Comparison of ENCODE assay signal across 24 mouse cellular contexts in genomic region chr5:74301443-74301842, GRCm38 (mm10).
A peak's percentile ranks its signal among the peaks of the same experiment; 100 is the strongest.
DNase-seq lines count a peak whose midpoint lies in the region; ATAC-seq lines count a peak whose summit lies in the region.
"Had no signal": no experiment of that assay in that cellular context is flagged by ENCODE, and none has a peak within 500 bp of the region (broad histone marks: within the 10 kb centered on the region; RNA-seq: fewer than 3 reads in every experiment).

No protein-coding gene starts in this region.

- peak overlapping the region; percentile 91 for H3K27ac ChIP-seq in heart, embryonic 11.5 days (ENCODE audit: low read depth, low read length)
- H3K27ac ChIP-seq in kidney, embryonic 14.5 days (ENCODE audit: low read depth, low read length): peak overlapping the region; percentile 7; the same call in 1 of the 2 replicates
- no peak overlapping the region for H3K27ac ChIP-seq in limb, embryonic 13.5 days
- no peak overlapping the region for H3K27ac ChIP-seq in midbrain, embryonic 13.5 days
- H3K27ac ChIP-seq: embryonic facial prominence, embryonic 15.5 days; left cerebral cortex, adult 2 months; liver, embryonic 12.5 days; macrophage had no signal

- H3K9me3 ChIP-seq in heart, embryonic 11.5 days (replicated peaks; ENCODE audit: control insufficient read depth, low read length): no peaks in the 10 kb centered on the region
- no peaks in the 10 kb centered on the region for H3K9me3 ChIP-seq in kidney, embryonic 14.5 days (ENCODE audit: control insufficient read depth, low read length)
- H3K9me3 ChIP-seq in limb, embryonic 13.5 days: no peaks in the 10 kb centered on the region
- H3K9me3 ChIP-seq in midbrain, embryonic 13.5 days: no peaks in the 10 kb centered on the region
- H3K9me3 ChIP-seq: embryonic facial prominence, embryonic 15.5 days; G1E; liver, embryonic 12.5 days had no signal

- no peak for DNase-seq in heart, postnatal 36 days
- no peak for DNase-seq in kidney, postnatal 25 days
- peak; percentile 43 for DNase-seq in lung, postnatal 25 days (ENCODE audit: low spot score)
- DNase-seq: adrenal gland, postnatal 25 days; cerebellum, adult 11-12 months; cerebellum, postnatal 14 days; gastrocnemius, postnatal 25 days; kidney, postnatal 10 days; left cerebral cortex, postnatal 4 days; right cerebral cortex, adult 18-20 months; thymus, postnatal 36 days had no signal

- ATAC-seq in heart, embryonic 11.5 days (replicated peaks; ENCODE audit: insufficient number of reproducible peaks, low FRiP score, low TSS enrichment): no peak
- ATAC-seq in kidney, embryonic 14.5 days (ENCODE audit: low FRiP score, low TSS enrichment): no peak
- ATAC-seq in limb, embryonic 13.5 days (ENCODE audit: low FRiP score, low read depth): no peak
- no peak for ATAC-seq in midbrain, embryonic 13.5 days
- ATAC-seq: forebrain, embryonic 16.5 days; hindbrain, embryonic 16.5 days; intestine, postnatal 0 days; liver, embryonic 12.5 days had no signal

- H3K27me3 ChIP-seq in heart, embryonic 11.5 days (ENCODE audit: control insufficient read depth, insufficient read depth, low read length): no peaks in the 10 kb centered on the region
- H3K27me3 ChIP-seq in kidney, embryonic 14.5 days (ENCODE audit: control insufficient read depth, insufficient read depth, low read length): no peaks in the 10 kb centered on the region
- H3K27me3 ChIP-seq in limb, embryonic 13.5 days: 0 out of 2 replicates have a peak, but pooled peaks cover 2% of the 10 kb centered on the region
- H3K27me3 ChIP-seq in midbrain, embryonic 13.5 days: no peaks in the 10 kb centered on the region
- H3K27me3 ChIP-seq: embryonic facial prominence, embryonic 15.5 days; liver, embryonic 12.5 days had no signal

- no peak overlapping the region for H3K9ac ChIP-seq in heart, embryonic 11.5 days (ENCODE audit: low read depth, low read length)
- H3K9ac ChIP-seq in kidney, embryonic 14.5 days (ENCODE audit: low read depth, low read length): no peak overlapping the region
- H3K9ac ChIP-seq in limb, embryonic 13.5 days: peak overlapping the region; percentile 19; the same call in 1 of the 2 replicates
- H3K9ac ChIP-seq in midbrain, embryonic 13.5 days (replicated peaks): no peak overlapping the region
- H3K9ac ChIP-seq: embryonic facial prominence, embryonic 15.5 days; liver, embryonic 12.5 days had no signal

- no peaks in the 10 kb centered on the region for H3K36me3 ChIP-seq in heart, embryonic 11.5 days (ENCODE audit: control insufficient read depth, insufficient read depth, low read length)
- no peaks in the 10 kb centered on the region for H3K36me3 ChIP-seq in kidney, embryonic 14.5 days (ENCODE audit: control insufficient read depth, insufficient read depth, low read length)
- no peaks in the 10 kb centered on the region for H3K36me3 ChIP-seq in limb, embryonic 13.5 days
- H3K36me3 ChIP-seq in midbrain, embryonic 13.5 days: no peaks in the 10 kb centered on the region
- H3K36me3 ChIP-seq: embryonic facial prominence, embryonic 15.5 days; G1E; liver, embryonic 12.5 days had no signal

- intact Hi-C loops in heart, postnatal 36 days (cut with DNase I): no loop called here

- WGBS in heart, embryonic 11.5 days (ENCODE audit: insufficient replicate concordance): 86% methylated on average over 2 of the region's 2 CpGs
- WGBS in kidney, embryonic 14.5 days: 88% methylated on average over 2 of the region's 2 CpGs
- WGBS in limb, embryonic 13.5 days: 94% methylated on average over 2 of the region's 2 CpGs
- 95% methylated on average over 2 of the region's 2 CpGs for WGBS in midbrain, embryonic 13.5 days

- peaks cover 20% of the 10 kb centered on the region for H3K4me1 ChIP-seq in heart, embryonic 11.5 days (ENCODE audit: control insufficient read depth, insufficient read depth, low read length)
- peaks cover 16% of the 10 kb centered on the region; the same call in 1 of the 2 replicates for H3K4me1 ChIP-seq in kidney, embryonic 14.5 days (ENCODE audit: control insufficient read depth, insufficient read depth, low read length)
- H3K4me1 ChIP-seq in limb, embryonic 13.5 days: peaks cover 36% of the 10 kb centered on the region
- H3K4me1 ChIP-seq in midbrain, embryonic 13.5 days (replicated peaks): no peaks in the 10 kb centered on the region; the same call in 1 of the 2 replicates
- H3K4me1 ChIP-seq: liver, embryonic 12.5 days had no signal

- no peak overlapping the region for H3K4me2 ChIP-seq in heart, embryonic 11.5 days
- H3K4me2 ChIP-seq in kidney, embryonic 14.5 days (replicated peaks; ENCODE audit: low read depth, low read length): no peak overlapping the region
- no peak overlapping the region for H3K4me2 ChIP-seq in limb, embryonic 13.5 days (replicated peaks)
- no peak overlapping the region for H3K4me2 ChIP-seq in midbrain, embryonic 13.5 days (replicated peaks)
- H3K4me2 ChIP-seq: embryonic facial prominence, embryonic 15.5 days; liver, embryonic 12.5 days; midbrain, embryonic 11.5 days had no signal

- no peak overlapping the region for H3K4me3 ChIP-seq in heart, embryonic 11.5 days (ENCODE audit: low read depth, low read length)
- H3K4me3 ChIP-seq in kidney, embryonic 14.5 days (ENCODE audit: low read length): no peak overlapping the region
- no peak overlapping the region for H3K4me3 ChIP-seq in limb, embryonic 13.5 days
- no peak overlapping the region for H3K4me3 ChIP-seq in midbrain, embryonic 13.5 days (replicated peaks)
- H3K4me3 ChIP-seq: embryonic facial prominence, embryonic 15.5 days; left cerebral cortex, adult 2 months; liver, embryonic 12.5 days had no signal

Comparison
In these comparisons a context has a peak if more than half of its experiments do, and no peak if none do; other contexts are left out.
1. H3K27ac ChIP-seq: peak in heart, embryonic 11.5 days (single experiment) and kidney, embryonic 14.5 days (single experiment); none in limb, embryonic 13.5 days (single experiment) and midbrain, embryonic 13.5 days (single experiment).